Mouse (Mus musculus): Measurements from ENCODE around the gene Smg9. TPM values are rescaled to one million over a fixed set of nuclear protein-coding genes. Genes with fewer than 3 reads are reported as not detected.

The Smg9 gene
- total RNA-seq, 2 experiments from 2014 or later: 33.2 to 34.8 TPM

DNA sequence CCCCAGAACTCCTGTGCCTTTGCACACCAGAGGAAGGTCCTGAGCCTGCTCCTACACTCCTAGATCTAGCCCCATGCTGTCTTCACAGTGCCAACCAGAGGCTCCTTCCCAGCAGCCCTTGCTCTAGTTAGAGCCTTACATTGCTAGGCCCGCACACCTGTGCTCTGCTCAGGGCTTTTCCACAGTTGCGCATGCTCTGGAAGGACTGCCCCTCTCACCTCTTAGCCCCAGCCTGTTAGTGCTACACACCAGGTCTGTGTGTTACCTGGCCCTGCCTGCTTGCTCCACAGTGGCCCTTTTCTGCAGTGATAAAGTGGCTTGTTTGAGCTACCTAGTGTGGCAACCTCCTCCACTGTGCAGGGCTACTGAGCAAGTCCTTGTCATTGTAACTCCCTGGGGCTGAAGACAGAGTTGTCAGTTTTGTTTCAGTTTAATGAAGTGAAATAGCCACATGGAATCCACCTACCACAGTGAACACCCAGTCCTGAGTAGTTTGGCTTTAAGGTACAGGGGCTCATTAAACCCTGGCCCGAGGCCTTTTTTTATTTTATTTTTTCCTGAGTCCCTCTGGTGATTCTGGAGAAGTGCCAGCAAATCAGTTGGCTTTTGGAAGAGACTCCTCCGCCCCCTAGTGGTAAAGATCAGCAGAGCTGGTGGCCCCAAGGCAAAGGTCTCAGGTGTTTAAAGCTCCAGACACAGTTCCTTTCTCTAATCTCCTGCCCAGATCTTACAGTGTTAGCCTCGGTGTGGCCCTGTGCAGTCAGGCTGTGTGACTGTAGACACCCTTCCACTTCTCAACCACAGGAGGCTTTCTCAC, 7.3 kb downstream of the Smg9 start:
- DNase-seq (ENCODE audit: low spot score in 2 of 2): peak in 1 of 2 experiments; percentile 79

DNA sequence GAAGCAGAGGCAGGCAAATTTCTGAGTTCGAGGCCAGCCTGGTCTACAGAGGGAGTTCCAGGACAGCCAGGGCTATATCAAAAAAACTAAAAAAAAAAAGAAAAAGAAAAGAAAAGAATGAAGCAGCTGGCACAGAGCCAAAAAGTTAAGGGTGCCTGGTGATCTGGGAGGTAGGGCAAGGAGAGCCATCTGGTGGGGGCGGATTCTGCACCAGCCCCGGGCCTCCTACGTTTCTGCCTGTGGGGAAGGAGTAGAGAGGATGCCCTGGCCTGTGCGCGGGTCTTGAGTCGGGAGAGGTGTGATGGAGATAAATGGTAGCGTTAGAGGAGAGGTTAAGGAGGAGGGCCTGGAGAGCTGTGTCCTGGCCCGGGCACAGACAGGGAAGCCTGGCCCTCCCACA, 8.8 kb downstream of the Smg9 start:
- no peak for DNase-seq (ENCODE audit: low spot score in 2 of 2)

DNA sequence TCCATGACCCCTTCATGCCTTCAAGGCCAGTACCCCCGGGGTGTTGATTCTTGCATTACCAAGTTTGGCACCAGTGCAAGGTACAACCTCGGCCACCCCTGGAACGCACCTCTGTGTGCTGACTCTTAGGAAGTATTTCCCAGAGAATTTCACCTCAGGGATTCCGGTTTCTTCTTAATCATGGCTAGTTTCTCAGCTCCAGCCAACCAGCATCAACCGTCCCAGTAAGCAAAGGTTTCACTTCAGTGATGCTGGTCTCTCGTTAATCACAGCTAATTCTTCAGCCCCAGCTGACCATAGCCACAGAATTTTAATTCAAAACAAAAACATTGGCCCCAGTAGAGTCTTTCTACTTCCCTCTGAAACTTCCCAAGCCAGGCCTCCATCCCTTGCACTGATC, 10.7 kb downstream of the Smg9 start:
- DNase-seq (ENCODE audit: low spot score in 2 of 2): no peak

DNA sequence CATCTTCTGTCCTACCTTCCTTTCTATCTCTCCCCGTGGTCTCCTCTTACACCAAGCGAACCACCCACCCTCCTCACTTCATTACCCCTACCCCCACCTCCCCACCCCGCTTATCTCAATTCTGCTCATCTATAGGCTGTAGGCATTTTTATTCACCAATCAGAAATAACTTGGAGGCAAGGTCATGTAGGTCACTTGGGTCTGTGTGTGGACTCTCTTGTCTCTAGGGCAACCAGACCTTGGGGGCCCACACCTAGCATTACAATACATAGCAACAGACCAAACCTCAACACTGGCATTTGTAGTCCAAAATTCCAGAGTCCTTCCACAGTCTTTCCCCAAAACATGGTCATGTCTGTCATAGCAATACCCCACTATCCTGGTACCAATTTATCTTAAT, 11.4 kb downstream of the Smg9 start:
- no peak for DNase-seq (ENCODE audit: low spot score in 2 of 2)

DNA sequence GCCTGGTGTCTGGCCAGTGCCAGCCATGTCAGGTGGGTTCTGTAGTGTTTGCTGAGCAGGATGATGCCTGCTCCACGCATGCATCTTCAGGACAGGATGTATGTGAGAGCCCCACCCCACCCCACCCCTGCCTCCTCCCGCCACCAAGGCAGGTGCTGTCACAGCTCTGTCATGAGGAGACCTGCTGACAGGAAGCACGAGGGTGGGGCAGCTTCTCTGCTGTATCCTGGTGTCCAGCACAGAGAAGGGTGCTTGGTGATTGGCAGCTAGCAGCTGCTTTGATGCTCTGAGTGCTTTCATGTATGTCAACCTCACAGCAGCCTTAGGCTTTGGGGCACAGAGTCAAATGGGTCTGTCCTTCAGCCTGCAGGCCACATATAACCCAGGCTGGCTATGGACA, 14.2 kb downstream of the Smg9 start:
- no peak for DNase-seq (ENCODE audit: low spot score in 2 of 2)

DNA sequence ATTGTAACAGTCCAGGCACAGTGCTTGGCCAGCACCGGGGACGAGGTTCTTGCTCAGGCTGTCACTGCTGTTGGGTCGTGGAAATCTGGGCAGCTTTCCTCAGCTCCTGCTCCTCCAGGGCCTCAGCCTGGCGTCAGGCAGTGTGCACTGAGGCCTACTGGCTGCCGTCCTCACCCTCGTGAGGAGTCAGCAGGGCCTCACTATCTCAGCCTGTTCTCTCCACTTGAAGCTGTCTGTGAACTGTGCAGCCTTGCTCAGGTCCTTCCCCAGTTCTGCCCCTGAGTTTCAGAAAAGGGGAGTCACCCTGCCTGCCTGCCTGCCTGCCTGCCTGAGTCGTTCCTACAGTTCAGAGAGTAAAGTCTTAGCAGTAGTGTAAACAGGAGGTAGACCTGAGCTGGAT, 15.8 kb downstream of the Smg9 start:
- DNase-seq (ENCODE audit: low spot score in 2 of 2): no peak

DNA sequence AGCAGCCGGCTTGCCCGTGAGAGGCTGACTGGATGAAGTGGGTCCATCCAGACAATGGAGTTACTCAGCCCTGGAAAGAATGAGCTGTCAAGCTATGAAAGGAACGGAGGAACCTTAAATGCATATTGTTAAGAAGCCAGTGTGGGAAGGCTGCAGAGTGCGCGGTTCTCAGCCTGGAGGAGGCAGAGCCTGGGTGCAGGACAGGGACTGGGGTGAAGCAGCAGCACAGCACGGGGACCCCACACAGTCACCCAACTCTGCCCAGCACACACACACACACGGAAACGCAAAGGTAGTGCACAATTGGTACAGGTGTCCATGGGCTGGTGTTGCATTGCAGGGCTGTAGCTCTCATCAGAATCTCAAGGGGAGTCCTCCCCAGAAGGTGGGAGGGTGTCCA, 20.2 kb downstream of the Smg9 start:
- no peak for DNase-seq (ENCODE audit: low spot score in 2 of 2)

DNA sequence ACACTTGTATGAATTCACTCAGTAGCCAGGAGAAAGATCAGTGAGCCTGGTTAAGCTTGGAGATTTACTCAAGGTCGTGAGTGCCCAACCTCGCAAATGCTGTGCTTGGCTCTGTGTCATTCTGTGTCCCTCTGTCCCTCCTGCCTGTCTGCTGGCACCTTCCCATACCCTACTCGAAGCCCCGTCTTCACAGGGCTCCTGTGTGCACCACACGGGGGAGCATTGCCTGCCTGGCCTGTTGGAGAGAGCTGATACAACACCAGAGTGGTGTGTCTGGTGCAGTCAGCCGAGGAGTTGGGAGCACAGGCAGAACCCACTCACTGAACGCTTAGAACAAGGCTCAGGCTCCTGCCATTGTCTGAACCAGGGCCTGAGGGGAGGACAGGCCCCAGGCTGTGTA, 22.2 kb downstream of the Smg9 start:
- DNase-seq (ENCODE audit: low spot score in 2 of 2): no peak

DNA sequence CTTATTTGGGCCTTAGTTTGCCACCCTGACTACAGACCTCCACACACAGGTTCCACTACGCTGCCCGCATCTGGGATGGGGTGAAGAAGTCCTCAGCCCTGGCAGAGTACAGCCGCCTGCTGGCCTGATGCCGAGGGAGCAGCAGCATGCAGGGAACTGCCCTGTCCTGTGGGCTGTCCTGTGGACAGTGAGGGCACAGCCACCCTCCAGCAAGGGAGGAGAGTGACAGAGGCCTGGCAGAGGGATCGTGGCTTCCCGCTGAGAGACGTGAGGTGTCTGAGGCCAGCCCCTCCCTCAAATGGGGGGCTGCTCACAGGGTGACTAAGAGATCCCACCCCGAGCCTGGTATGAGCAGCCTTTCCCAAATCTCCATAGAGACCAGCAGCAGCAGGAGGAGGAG, 22.8 kb downstream of the Smg9 start:
- no peak for DNase-seq (ENCODE audit: low spot score in 2 of 2)

DNA sequence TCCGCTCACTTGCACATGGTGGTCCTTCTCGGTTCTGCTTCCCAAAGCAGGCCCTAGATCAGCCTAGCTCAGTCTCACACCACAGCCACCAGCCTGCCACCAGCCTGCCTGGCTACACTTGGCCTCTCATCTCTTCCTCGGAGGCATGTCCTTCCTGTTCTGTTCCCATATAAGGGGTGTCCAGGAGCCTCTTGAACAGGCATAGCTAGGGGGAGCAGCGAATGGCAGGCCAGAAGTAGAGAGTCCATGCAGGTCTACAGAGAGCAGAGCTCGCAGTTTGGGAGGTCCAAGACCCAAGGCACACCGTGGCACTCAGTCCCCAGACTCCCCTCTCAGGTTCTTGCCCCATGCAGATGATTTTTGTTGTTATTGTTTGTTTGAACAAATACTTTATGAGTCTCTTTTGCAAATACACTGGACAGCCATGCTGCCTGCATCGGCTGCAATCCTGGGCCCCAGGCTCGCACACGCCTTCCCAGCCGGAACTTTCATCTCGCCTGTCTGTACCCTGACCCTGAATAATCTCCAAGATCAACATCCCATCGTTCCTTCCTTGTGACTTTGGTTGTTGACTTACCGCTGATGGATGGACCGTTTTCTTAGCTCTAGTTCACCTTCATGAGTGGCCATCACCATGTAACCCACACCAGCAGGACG, 23.8 kb downstream of the Smg9 start:
- no peak for DNase-seq (ENCODE audit: low spot score in 2 of 2)

DNA sequence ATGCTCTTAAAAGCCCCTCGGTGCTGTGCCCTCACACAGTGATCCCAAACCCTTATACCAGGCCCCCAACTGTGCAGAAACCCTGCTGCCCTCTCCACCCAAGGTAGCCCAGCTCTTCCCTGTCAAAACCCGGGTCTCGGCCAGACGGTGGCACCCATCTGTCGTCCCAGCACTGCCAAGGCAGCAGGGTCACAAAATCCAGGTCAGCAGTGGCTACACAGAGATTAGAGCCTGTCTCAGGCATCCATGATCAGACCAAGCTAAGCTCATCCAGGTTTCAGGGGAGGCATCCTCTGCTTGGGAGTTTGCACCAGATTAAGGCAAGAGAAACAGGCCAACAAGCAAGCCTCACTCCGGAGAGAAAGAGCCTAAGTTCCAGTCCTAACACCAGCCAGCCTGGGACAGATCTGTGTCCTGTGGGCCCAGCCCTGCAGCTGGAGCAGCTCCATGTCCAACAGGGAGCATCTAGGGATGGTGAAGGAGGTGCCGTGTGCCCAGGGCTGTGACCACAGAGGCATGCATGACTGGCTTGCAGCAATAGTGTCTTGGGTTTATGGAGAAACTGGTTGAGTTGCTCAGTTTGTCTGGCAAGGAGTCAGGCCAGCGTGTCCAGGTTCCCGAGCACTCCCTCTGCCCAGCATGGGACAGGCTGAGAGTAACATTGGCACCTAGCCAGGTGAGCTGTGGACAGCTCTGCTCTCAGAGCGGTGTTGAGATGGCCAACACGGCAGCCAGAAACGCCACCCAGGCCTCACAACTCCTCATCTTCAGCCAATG, 24.7 kb downstream of the Smg9 start:
- DNase-seq (ENCODE audit: low spot score in 2 of 2): no peak

DNA sequence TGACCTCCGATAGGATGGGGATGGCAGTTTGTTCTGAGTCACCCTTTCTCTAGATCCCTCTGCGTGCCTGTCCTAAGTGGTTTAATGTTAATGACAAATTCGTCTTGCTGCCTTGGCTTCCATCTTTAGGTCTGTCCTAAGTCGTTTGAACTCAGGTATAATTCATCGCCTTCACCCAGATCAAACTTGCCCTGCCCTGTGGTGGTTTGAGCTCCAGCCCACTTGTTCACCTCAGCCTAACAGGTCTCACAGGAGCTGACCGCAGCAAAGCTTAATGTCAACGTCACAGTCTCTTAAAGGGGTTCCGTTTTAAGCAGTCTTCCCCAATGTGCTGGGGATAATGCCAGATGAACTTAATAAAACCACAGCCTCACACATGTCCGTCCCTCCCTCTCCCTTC, 26.5 kb downstream of the Smg9 start:
- no peak for DNase-seq (ENCODE audit: low spot score in 2 of 2)

DNA sequence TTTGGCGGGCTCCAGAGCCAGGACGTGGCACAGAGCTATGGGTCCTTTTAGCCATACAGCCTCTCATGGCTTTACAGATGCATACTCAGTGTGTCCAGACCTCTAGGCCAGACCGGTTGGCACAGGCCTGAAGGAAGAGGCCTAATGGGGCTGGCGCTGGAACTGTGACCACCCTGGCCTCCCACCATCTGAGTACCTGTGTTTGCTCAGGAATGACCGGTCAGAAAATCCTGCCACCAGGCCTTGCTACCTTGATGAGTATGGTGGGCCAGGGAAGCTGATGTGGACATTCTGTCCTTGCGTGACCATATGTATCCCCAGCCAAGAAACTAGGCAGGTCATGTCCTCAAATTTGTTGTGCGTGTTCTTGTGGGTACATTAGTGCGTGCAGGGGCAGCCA, 27.7 kb downstream of the Smg9 start:
- DNase-seq (ENCODE audit: low spot score in 2 of 2): no peak

DNA sequence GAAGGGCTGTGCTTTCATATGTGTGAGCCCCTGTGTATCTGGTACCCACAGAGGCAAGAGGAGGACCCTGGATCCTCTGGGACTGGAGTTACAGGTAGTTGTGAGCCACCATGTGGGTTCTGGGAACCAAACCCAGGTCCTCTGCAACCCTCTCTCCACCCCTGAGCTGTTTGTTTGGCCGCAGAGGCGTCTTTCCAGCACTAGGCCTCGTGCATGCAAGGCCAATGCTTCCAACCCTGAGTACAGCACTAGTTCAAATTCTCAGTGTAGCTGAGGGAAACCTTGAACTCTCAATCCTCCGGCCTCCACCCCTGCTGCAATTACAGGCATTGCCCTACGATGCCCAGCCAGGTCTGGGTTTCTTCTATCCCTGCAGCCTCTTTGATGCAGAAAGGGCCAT, 29.3 kb downstream of the Smg9 start:
- DNase-seq (ENCODE audit: low spot score in 2 of 2): no peak

DNA sequence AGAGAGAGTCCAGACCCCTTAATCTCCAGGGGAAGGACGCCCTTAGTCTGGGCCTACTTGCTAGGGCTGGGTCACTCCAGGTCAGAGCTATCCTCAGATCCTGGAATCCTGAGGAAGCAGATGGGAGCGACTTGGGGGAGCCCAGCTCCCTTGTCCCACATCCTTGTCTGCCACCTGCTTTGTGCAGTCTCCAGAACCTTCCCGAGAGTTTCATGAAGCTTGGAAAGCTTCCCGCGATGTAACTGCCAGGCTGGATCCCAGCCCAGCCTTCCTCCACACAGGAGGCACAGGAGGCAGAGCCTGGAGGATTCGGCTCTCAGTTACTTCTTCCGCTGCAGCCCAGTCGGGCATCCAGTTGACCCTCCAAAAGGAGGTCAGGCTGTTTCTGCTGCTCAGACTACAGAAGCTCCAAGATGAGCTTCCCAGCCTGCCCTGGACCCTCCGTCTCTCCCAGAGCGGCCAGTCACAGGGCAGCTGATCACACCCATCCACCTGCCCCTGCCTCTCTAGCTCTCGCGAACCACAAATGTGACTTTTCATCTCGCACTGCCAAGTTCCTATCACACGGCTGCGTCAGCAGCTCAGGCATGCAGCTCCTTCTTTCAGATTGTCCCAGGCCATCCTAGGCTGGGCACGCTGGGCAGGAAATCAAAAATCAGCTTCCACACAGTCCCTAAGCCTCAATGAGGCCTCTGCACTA, 30.1 kb downstream of the Smg9 start:
- DNase-seq (ENCODE audit: low spot score in 2 of 2): peak; percentile 76 to 85

DNA sequence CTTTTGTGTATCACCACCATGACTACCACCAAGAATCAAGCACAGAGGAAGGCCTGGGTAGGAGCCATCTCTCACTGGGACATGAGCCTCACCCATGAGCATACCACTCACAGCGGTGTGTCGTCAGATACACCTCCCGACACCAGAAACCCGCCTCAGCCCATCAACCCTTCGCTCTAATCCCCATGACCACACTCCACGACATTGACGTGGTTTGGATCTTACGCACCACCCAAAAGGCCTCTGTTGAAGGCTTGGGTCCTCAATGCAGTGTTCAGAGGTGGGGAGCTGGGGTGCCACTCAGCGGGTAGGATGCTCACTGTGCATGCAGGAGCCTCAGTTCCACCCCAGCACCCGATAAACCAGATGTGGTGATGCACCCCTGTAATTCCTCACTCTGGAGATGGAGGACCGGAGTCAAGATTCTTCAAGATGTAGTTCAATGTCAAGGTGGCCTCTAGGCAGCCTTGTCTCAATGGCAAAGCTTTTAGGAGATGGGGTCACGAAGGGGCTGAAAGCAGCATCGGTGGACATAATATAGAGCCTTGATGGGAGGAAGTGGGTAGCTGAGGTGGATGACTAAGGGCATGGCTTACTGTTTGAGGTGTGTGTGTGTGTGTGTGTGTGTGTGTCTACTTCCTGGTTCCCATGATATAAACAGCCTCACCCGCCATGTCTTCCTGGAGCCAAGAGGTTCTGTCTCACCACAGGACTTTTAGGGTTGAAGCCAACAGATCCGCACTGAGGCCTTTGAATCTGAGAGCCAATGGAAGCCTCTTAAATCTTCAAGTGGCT, 31.3 kb downstream of the Smg9 start:
- DNase-seq (ENCODE audit: low spot score in 2 of 2): no peak

DNA sequence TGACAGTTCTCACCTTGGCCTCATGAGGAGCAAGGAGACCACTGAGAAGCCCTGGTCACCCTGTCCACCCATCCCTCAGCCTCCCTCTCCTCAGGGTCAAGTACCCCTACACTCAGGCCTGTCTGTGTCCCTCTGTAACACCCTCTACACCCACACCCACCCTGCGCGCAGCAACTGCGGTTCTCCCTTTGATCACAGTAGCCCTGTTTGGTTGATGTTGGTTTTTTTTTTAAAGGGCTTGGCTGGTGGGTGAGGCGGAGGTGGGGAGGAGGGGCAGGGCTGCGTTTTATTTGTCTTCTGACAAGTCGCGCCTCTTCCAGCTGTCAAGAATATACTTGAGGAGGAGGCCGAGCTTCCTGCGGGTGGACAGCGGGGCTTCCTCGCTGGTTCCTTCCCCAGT, 32.3 kb downstream of the Smg9 start:
- DNase-seq (ENCODE audit: low spot score in 2 of 2): no peak

DNA sequence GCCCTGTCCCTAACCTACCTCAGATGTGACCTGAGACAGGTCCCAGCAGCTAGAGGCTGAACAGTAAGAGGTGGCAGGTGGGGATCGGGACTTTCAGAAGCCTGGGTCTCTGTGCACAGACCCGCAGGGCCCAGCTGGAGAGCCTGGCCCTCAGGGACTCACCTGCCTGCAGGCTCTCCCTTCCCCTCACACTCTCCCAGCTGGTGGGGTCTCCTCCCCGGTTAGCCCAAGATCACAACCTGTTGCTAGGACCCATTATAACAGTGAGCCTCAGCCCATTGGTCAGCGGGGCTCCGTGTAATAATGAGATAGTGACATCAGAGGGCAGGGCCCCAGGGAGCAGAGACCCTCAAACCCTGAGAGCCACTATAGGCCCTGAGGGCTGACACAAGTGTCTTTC, 35.9 kb downstream of the Smg9 start:
- no peak for DNase-seq (ENCODE audit: low spot score in 2 of 2)

DNA sequence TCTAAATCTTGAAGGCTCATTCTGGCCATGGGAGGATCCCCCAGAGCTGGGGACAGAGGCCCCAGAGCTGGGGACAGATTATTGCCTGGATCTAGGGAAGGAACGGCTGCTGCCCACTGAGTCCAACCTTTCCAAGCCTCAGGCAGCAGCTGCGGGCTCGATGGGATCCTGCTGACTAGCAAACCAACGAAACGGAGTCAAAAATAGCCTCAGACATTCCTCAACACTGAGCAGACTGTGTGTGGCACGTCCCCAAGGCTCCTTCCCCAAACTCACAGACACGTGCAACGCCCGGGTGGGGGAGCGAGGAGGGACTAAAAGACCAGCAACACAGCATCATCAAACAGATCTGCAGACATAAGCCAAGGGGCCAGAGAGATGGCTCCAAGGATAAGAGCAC, 38.6 kb downstream of the Smg9 start:
- DNase-seq (ENCODE audit: low spot score in 2 of 2): no peak

DNA sequence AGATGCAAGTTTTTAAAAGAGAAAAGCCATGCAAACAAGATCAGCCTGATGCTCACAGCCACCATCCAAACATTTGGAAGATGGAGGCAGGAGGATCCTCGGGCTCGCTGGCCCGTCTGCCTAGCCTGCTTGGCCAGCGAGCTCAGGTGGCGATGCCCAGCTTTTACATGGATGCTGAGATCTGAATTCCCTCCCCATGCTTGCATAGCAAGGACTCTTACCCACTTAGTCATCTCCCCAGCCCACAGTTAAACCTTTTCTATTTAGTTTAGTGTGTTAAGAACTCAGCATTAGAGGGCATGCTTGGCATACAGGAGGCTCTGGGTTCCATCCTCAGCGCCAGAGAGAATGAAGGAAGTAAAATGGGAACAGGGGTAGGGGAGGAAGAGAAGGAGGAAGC, 39.8 kb downstream of the Smg9 start:
- no peak for DNase-seq (ENCODE audit: low spot score in 2 of 2)

DNA sequence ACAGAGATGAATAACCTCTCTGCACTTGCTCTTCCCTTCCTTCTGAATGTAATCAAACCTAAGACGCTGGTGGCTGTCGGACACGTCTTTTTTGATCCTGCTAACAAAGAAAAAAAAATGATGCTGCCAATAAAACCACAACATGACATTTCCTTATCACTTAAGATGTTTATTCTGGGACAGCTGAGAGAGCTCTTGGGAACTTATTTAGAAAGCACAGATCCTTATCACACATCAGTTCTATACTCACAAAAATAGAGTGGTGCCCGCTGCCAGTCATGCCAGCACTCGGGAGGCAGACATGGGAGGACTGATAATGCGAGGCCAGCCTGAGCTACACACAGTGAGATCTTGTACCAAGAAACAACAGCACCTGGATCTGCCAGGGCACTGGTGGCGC, 40.5 kb downstream of the Smg9 start:
- no peak for DNase-seq (ENCODE audit: low spot score in 2 of 2)
